In the genomic region with DNA sequence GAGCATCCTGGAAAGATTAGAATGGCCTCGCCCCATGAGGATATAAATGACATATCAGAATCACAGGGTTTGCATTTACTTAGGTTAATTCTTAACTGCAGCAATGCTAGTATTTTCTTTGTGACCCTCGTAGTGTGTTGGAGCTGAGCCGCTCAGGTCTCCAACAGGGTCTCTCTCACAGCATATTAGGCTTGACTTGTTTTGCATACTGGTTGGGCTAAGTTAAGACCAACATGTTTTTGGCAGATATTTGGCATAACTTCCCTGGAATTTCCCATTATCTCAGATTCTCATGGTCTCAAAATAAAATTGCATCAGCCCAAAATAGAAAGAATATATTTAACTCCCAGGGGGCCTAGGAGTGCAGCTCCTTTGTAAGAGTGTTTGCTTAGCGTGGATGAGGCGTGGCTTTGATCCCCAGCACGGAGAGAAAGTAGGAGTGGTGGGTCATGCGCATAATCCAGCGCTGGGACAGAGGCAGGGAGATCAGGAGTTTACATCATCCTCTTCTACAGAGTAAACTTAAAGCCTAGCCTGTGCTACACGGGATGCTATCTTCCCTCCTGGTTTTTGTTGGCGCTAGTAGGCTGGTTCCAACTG, we compare ENCODE assay signal across 17 mouse cellular contexts. TPM values are rescaled to one million over a fixed set of nuclear protein-coding genes. Genes with fewer than 3 reads are reported as not detected.
A peak's percentile ranks its signal among the peaks of the same experiment; 100 is the strongest.
DNase-seq lines count a peak whose midpoint lies in the region; ATAC-seq and TF ChIP-seq lines count a peak whose summit lies in the region.
"Had no signal": no experiment of that assay in that cellular context is flagged by ENCODE, and none has a peak within 500 bp of the region (broad histone marks: within the 10 kb centered on the region; RNA-seq: fewer than 3 reads in every experiment).

No protein-coding gene starts in this region.

- intact Hi-C loops in gastrocnemius, adult 2 months (cut with DNase I), result no loop called here
- intact Hi-C loops in heart, postnatal 10 days (cut with DNase I), result no loop called here

- no peak overlapping the region for H3K9ac ChIP-seq in kidney, embryonic 14.5 days (ENCODE audit: low read depth, low read length)
- H3K9ac ChIP-seq: limb, embryonic 12.5 days; neural tube, embryonic 15.5 days had no signal

- H3K4me2 ChIP-seq in kidney, embryonic 14.5 days (replicated peaks; ENCODE audit: low read depth, low read length), result no peak overlapping the region
- H3K4me2 ChIP-seq: limb, embryonic 12.5 days; neural tube, embryonic 15.5 days had no signal

- no peaks in the 10 kb centered on the region for H3K9me3 ChIP-seq in kidney, embryonic 14.5 days (ENCODE audit: control insufficient read depth, low read length)
- H3K9me3 ChIP-seq: forebrain, embryonic 10.5 days; G1E; limb, embryonic 12.5 days; neural tube, embryonic 15.5 days had no signal

- TF ChIP-seq CTCF in gastrocnemius, adult 2 months (IDR thresholded peaks at IDR 0.05), result no peak

- no peaks in the 10 kb centered on the region for H3K4me1 ChIP-seq in kidney, embryonic 14.5 days (ENCODE audit: control insufficient read depth, insufficient read depth, low read length)
- H3K4me1 ChIP-seq: forebrain, embryonic 10.5 days; limb, embryonic 12.5 days had no signal

- ATAC-seq in kidney, embryonic 14.5 days (ENCODE audit: low FRiP score, low TSS enrichment), result no peak
- ATAC-seq: inflammation-experienced regulatory T-cells, adult 6 months had no signal

- 0 out of 2 replicates have a peak overlapping the region, but pooled peaks have one; percentile 35 for H3K27ac ChIP-seq in gastrocnemius, adult 2 months
- no peak overlapping the region for H3K27ac ChIP-seq in kidney, embryonic 14.5 days (ENCODE audit: low read depth, low read length)
- H3K27ac ChIP-seq: forebrain, embryonic 10.5 days; limb, embryonic 12.5 days; macrophage; neural tube, embryonic 15.5 days had no signal

- 62% methylated on average over 10 of the region's 10 CpGs for WGBS in kidney, embryonic 14.5 days

- no peak overlapping the region for H3K4me3 ChIP-seq in gastrocnemius, adult 2 months
- H3K4me3 ChIP-seq in kidney, embryonic 14.5 days (ENCODE audit: low read length), result no peak overlapping the region
- H3K4me3 ChIP-seq: forebrain, embryonic 10.5 days; limb, embryonic 12.5 days; neural tube, embryonic 15.5 days had no signal

- no peaks in the 10 kb centered on the region for H3K27me3 ChIP-seq in kidney, embryonic 14.5 days (ENCODE audit: control insufficient read depth, insufficient read depth, low read length)
- H3K27me3 ChIP-seq: limb, embryonic 12.5 days; neural tube, embryonic 15.5 days had no signal

- DNase-seq in gastrocnemius, adult 2 months, result no peak
- no peak for DNase-seq in gastrocnemius, postnatal 10 days
- peak; percentile 22 to 37 for DNase-seq in kidney, postnatal 36 days
- peak; percentile 60 for DNase-seq in NIH3T3 (ENCODE audit: low read depth)
- peak; percentile 35 to 54 for DNase-seq in heart, postnatal 10 days
- DNase-seq in urinary bladder, adult 2 months (ENCODE audit: low spot score), result no peak
- DNase-seq in left cerebral cortex, adult 11 months (ENCODE audit: low spot score), result no peak
- DNase-seq: cerebellum, adult 11-12 months; right cerebral cortex, adult 18-20 months; thymus, postnatal 36 days had no signal

- no peaks in the 10 kb centered on the region for H3K36me3 ChIP-seq in kidney, embryonic 14.5 days (ENCODE audit: control insufficient read depth, insufficient read depth, low read length)
- H3K36me3 ChIP-seq: forebrain, embryonic 10.5 days; G1E; limb, embryonic 12.5 days; neural tube, embryonic 15.5 days had no signal

RNA-seq across cellular contexts. Expression of a gene that starts 20.0 kb away (rescaled TPM):
- 100 to 1,000 TPM; 239 to 294 TPM for total RNA-seq in gastrocnemius, adult 2 months (2021)
- total RNA-seq in gastrocnemius, postnatal 10 days (2021), result 100 to 1,000 TPM; 504 to 564 TPM
- 1,295 and 1,786 TPM in 2 replicates for polyA plus RNA-seq in kidney, embryonic 14.5 days (2014; fragmentation: Nextera tagmentation; extraction: Ambion mirVana)
- total RNA-seq in heart, postnatal 10 days (2021), result 100 to 1,000 TPM; 721 to 814 TPM
- 504 and 577 TPM in 2 replicates for polyA plus RNA-seq in urinary bladder, adult 2 months (2012; rRNA removed)

RNA-seq across cellular contexts. Expression of a gene that starts 21.1 kb away (rescaled TPM):
- 1 to 10 TPM; 6.2 to 7.6 TPM for total RNA-seq in gastrocnemius, adult 2 months (2021)
- total RNA-seq in gastrocnemius, postnatal 10 days (2021), result 1 to 10 TPM; 6.5 to 7.8 TPM
- polyA plus RNA-seq in kidney, embryonic 14.5 days (2014; fragmentation: Nextera tagmentation; extraction: Ambion mirVana), result 21.6 and 27.2 TPM in 2 replicates
- total RNA-seq in heart, postnatal 10 days (2021), result 10 to 100 TPM in 1 of 2 experiments, 1 to 10 TPM in 1; 9.9 to 12.9 TPM
- 15.4 and 15.5 TPM in 2 replicates for polyA plus RNA-seq in urinary bladder, adult 2 months (2012; rRNA removed)

RNA-seq across cellular contexts. Expression of a gene that starts 38.1 kb away (rescaled TPM):
- total RNA-seq in gastrocnemius, adult 2 months (2021), result 1 to 10 TPM; 5.2 to 7.6 TPM
- 10 to 100 TPM; 11.5 to 11.9 TPM for total RNA-seq in gastrocnemius, postnatal 10 days (2021)
- 28.2 and 29.3 TPM in 2 replicates for polyA plus RNA-seq in kidney, embryonic 14.5 days (2014; fragmentation: Nextera tagmentation; extraction: Ambion mirVana)
- total RNA-seq in heart, postnatal 10 days (2021), result 10 to 100 TPM; 16.6 to 18.0 TPM
- 22.3 and 24.8 TPM in 2 replicates for polyA plus RNA-seq in urinary bladder, adult 2 months (2012; rRNA removed)

Comparison
In these comparisons a context has a peak if more than half of its experiments do, and no peak if none do; other contexts are left out.
1. DNase-seq: peak in kidney, postnatal 36 days (2 of 2), NIH3T3 (single experiment) and heart, postnatal 10 days (2 of 2); none in gastrocnemius, adult 2 months (single experiment), gastrocnemius, postnatal 10 days (single experiment), urinary bladder, adult 2 months (single experiment) and left cerebral cortex, adult 11 months (single experiment).